Mouse (Mus musculus) lung, embryonic 15.5 days (tissue): ENCODE measurements around the gene Susd1. TPM values are rescaled to one million over a fixed set of nuclear protein-coding genes. Genes with fewer than 3 reads are reported as not detected.
A peak's percentile ranks its signal among the peaks of the same experiment; 100 is the strongest.

Experiments
- ATAC-seq: fragments of 200-750 bp; cut with Nextera tagmentation; 2 replicates; pipeline ENCODE4 v1.8.0; 2017; ENCODE audit warnings: moderate number of reproducible peaks, borderline replicate concordance; ENCODE audit not compliant: low FRiP score, low TSS enrichment; ENCODE audit errors: extremely low read depth
- H3K27ac ChIP-seq: fragments of 300-500 bp; sonication (generic); 2 replicates; pipeline ENCODE4 v1.5.1; 2015; ENCODE audit warnings: moderate library complexity, mild to moderate bottlenecking, inconsistent platforms
- H3K27me3 ChIP-seq: fragments of 300-500 bp; sonication (generic); 2 replicates; pipeline ENCODE4 v1.6.1; 2015; ENCODE audit warnings: inconsistent platforms
- H3K36me3 ChIP-seq: fragments of 300-500 bp; sonication (generic); 2 replicates; pipeline ENCODE4 v1.6.1; 2015; ENCODE audit warnings: inconsistent platforms
- H3K4me1 ChIP-seq: fragments of 300-500 bp; sonication (generic); 2 replicates; pipeline ENCODE4 v1.6.1; 2015; ENCODE audit warnings: inconsistent platforms
- H3K4me2 ChIP-seq: fragments of 300-500 bp; sonication (generic); 2 replicates; pipeline ENCODE4 v1.6.1; 2015; ENCODE audit warnings: inconsistent platforms, mild to moderate bottlenecking, moderate library complexity
- H3K4me3 ChIP-seq: fragments of 300-500 bp; sonication (generic); 2 replicates; pipeline ENCODE4 v1.5.1; 2015; ENCODE audit warnings: mild to moderate bottlenecking, inconsistent platforms
- H3K9ac ChIP-seq: fragments of 300-500 bp; sonication (generic); 2 replicates; pipeline ENCODE4 v1.6.1; 2015; ENCODE audit warnings: inconsistent platforms
- H3K9me3 ChIP-seq: fragments of 300-500 bp; sonication (generic); 2 replicates; pipeline ENCODE4 v1.6.1; 2016; ENCODE audit warnings: inconsistent platforms
- WGBS: fragments of 180-500 bp; shearing (Covaris S2); methylation state at CpG from one replicate; pipeline ENCODE4 v1.1.7; 2015; 5-methylcytosine and 5-hydroxymethylcytosine counted together
- polyA plus RNA-seq: library from polyadenylated mRNA; unstranded; fragments of >200 nt; fragmentation: Nextera tagmentation; extraction: Ambion mirVana; gene quantifications from 2 replicates; pipeline ENCODE4 v1.2.1, GENCODE M21; 2015

Gene Susd1
- polyA plus RNA-seq, 1 experiment from 2014 or later = 8.0 TPM

DNA sequence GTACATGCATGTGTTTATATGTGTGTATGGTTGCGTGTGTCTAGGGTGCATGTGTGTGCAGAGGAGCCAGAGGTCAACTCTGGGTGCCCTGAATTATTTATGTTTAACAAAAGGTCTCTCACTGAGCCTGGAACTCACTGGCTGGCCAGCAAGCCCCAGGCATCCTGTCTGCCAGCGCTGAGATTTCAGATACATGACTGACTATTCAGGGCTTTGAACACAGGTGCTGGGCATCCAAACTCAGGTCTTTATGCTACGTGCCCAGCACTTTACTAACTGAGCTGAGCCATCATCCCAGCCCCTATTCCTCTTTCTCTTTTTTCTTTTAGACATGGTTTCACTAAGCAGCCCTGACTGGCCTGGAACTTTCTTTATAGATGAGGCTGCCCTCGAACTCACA, 59.8 kb downstream of the Susd1 start:
- no peak for ATAC-seq
- Histone ChIP-seq H3K4me1 (peaks cover 27% of the 10 kb centered on the region), H3K4me2 (no peak overlapping the region), H3K27ac (no peak overlapping the region), H3K4me3 (no peak overlapping the region), H3K9me3 (no peaks in the 10 kb centered on the region), H3K27me3 (no peaks in the 10 kb centered on the region), H3K9ac (no peak overlapping the region), H3K36me3 (no peaks in the 10 kb centered on the region)
- WGBS = 89% methylated on average over 4 of the region's 4 CpGs

GRCm38 (mm10) chr4:59374271-59374938, 64.0 kb downstream of the Susd1 start:
- 50% methylated on average over 10 of the region's 10 CpGs for whole genome bisulfite sequencing
- Histone ChIP-seq H3K27ac (peak overlapping the region; percentile 46; the same call in 1 of the 2 replicates), H3K4me1 (peaks cover 12% of the 10 kb centered on the region), H3K4me2 (no peak overlapping the region), H3K4me3 (no peak overlapping the region), H3K27me3 (no peaks in the 10 kb centered on the region), H3K9me3 (no peaks in the 10 kb centered on the region), H3K36me3 (no peaks in the 10 kb centered on the region), H3K9ac (no peak overlapping the region)
- no peak for ATAC-seq

DNA sequence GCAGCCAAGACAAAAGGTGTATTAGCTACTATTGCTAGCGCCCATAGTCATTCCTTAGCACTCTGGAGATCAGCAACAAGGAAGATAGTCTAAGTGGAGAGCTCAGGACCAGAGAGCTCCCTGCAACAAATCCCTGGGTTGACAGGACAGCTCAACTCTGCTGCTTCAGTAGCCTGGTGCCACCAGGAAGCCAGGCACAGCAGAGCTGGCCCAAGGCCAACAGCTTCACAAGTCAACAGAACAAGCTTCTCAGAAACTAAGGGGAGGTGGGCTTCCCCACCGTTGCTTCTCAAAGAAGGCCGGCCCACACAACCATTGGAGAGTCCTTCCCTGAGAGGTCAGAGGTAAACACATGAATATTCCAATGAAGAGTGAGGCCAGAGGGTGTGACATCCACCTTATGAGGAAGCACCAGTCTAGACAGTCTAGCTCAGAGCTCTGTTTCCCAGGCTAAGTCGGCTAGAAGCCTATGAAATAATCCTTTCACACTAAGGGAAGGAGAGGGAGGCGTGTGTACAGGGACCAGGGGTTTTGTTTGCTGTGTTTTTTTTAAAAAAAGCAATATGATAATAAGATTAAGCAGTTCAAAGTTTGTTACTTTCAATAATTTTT, 65.8 kb downstream of the Susd1 start:
- 54% methylated on average over 5 of the region's 5 CpGs for WGBS
- H3K9ac ChIP-seq = no peak overlapping the region
- no peaks in the 10 kb centered on the region for H3K9me3 ChIP-seq
- no peak overlapping the region for H3K27ac ChIP-seq
- no peaks in the 10 kb centered on the region for H3K27me3 ChIP-seq
- H3K36me3 ChIP-seq = no peaks in the 10 kb centered on the region
- H3K4me1 ChIP-seq = peaks cover 12% of the 10 kb centered on the region
- peak; percentile 23; the same call in 1 of the 2 replicates for ATAC-seq
- H3K4me3 ChIP-seq = no peak overlapping the region
- no peak overlapping the region for H3K4me2 ChIP-seq

- no peak overlapping the region for H3K27ac ChIP-seq
- WGBS = 85% methylated on average over 5 of the region's 5 CpGs
- H3K36me3 ChIP-seq = no peaks in the 10 kb centered on the region
Measured at GRCm38 (mm10) chr4:59371910-59372309, 66.5 kb downstream of the Susd1 start.

GRCm38 (mm10) chr4:59369941-59370340, 68.5 kb downstream of the Susd1 start:
- H3K36me3 ChIP-seq = no peaks in the 10 kb centered on the region
- WGBS = 85% methylated on average over 2 of the region's 2 CpGs
- peaks cover 13% of the 10 kb centered on the region for H3K4me1 ChIP-seq
- H3K9ac ChIP-seq = no peak overlapping the region
- no peak overlapping the region for H3K4me2 ChIP-seq
- ATAC-seq = no peak
- H3K4me3 ChIP-seq = no peak overlapping the region
- H3K27ac ChIP-seq = no peak overlapping the region
- H3K9me3 ChIP-seq = no peaks in the 10 kb centered on the region
- H3K27me3 ChIP-seq = no peaks in the 10 kb centered on the region

More at GRCm38 (mm10) chr4:59371910-59372309, 66.5 kb downstream of the Susd1 start:
- no peak overlapping the region for H3K4me2 ChIP-seq
- no peaks in the 10 kb centered on the region for H3K9me3 ChIP-seq
- ATAC-seq = no peak
- H3K9ac ChIP-seq = no peak overlapping the region
- no peaks in the 10 kb centered on the region for H3K27me3 ChIP-seq
- peaks cover 12% of the 10 kb centered on the region for H3K4me1 ChIP-seq
- no peak overlapping the region for H3K4me3 ChIP-seq

GRCm38 (mm10) chr4:59368118-59368517, 70.3 kb downstream of the Susd1 start:
- WGBS = 65% methylated on average over 9 of the region's 9 CpGs
- Histone ChIP-seq H3K4me2 (no peak overlapping the region), H3K27me3 (no peaks in the 10 kb centered on the region), H3K27ac (no peak overlapping the region), H3K4me3 (no peak overlapping the region), H3K36me3 (no peaks in the 10 kb centered on the region), H3K9me3 (no peaks in the 10 kb centered on the region), H3K4me1 (peaks cover 28% of the 10 kb centered on the region), H3K9ac (no peak overlapping the region)
- ATAC-seq = no peak

GRCm38 (mm10) chr4:59366206-59366605, 72.2 kb downstream of the Susd1 start:
- Histone ChIP-seq H3K4me3 (no peak overlapping the region), H3K9me3 (no peaks in the 10 kb centered on the region), H3K27me3 (no peaks in the 10 kb centered on the region), H3K4me2 (no peak overlapping the region), H3K9ac (no peak overlapping the region), H3K36me3 (no peaks in the 10 kb centered on the region), H3K27ac (no peak overlapping the region), H3K4me1 (peaks cover 31% of the 10 kb centered on the region)
- ATAC-seq = no peak
- WGBS = 81% methylated on average over 9 of the region's 9 CpGs

DNA sequence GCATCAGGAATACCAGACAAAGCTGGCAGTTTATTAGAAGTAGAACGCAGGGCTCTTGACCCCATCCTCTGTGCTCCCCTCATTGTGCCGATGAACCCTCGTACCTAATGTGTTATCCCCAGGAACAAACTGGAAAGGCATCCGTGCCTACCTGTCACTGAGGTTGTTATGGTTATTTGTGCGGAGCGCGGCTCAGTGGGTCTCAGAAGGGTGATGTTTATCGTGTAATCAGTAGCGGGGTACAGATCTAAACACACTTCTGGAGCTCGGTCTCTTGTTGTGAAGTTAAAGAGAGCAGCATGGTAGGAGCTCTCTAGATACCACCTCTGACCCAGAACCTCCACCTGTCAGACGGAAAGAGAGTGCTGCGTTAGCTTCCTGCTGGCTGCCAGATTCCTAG, 72.9 kb downstream of the Susd1 start:
- 89% methylated on average over 12 of the region's 12 CpGs for WGBS
- no peak overlapping the region for H3K9ac ChIP-seq
- H3K9me3 ChIP-seq = no peaks in the 10 kb centered on the region
- H3K36me3 ChIP-seq = no peaks in the 10 kb centered on the region
- no peak for ATAC-seq
- no peak overlapping the region for H3K4me3 ChIP-seq
- H3K4me2 ChIP-seq = no peak overlapping the region
- H3K27ac ChIP-seq = no peak overlapping the region
- H3K4me1 ChIP-seq = peaks cover 31% of the 10 kb centered on the region
- H3K27me3 ChIP-seq = no peaks in the 10 kb centered on the region

DNA sequence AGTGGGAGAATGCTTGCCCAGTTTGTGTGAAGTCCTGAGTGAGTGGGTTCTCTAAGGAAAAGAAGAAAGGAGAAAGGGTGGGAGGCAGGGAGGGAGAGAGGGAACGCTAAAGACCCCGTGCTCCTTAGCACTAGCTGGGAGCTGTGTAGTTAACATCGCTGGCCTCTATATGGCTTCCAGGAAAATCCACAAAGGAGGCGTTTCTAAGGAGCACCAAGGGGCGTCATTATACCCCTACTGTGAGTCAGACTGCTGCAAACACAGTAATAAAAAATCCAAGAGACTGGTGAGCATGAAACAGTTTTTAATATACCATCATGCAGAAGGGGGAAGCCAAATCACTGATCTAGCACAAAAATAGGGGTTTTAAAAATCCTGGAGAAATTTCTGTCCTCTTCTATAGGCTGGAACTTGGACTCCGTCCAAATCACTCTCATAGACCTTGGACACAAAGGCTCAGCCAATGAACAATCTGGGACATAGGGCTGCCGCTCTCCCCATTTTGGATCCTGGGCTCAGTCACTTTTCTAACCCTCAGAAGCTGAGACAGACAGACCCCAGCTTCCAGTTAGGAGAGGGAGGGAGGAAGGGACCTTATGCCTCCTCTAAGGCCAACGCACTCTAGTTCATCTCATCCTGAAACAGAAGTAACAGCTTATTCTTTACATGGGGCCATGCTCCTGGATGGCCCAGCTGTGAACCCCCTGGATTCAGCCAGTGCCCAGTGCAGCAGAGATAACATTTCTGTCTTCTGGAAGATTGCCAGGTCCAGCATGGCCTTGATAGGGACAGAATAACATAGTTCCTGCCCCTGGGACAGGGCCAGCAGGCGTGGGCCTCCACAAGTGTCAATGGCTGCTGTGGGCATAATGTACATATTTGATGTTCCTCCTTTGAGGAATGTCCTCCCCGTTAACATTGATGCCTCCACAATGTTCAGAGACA, 73.9 kb downstream of the Susd1 start:
- H3K4me3 ChIP-seq = no peak overlapping the region
- H3K9ac ChIP-seq = no peak overlapping the region
- ATAC-seq = peak; percentile 19; the same call in 1 of the 2 replicates
- H3K9me3 ChIP-seq = no peaks in the 10 kb centered on the region
- H3K27ac ChIP-seq = peak overlapping the region; percentile 7; the same call in 1 of the 2 replicates
- no peaks in the 10 kb centered on the region for H3K27me3 ChIP-seq
- no peak overlapping the region for H3K4me2 ChIP-seq
- peaks cover 33% of the 10 kb centered on the region for H3K4me1 ChIP-seq
- H3K36me3 ChIP-seq = no peaks in the 10 kb centered on the region
- WGBS = 44% methylated on average over 10 of the region's 10 CpGs

GRCm38 (mm10) chr4:59363041-59363440, 75.4 kb downstream of the Susd1 start:
- Histone ChIP-seq H3K4me2 (no peak overlapping the region), H3K36me3 (no peaks in the 10 kb centered on the region), H3K27me3 (no peaks in the 10 kb centered on the region), H3K27ac (peak overlapping the region; percentile 20), H3K9me3 (no peaks in the 10 kb centered on the region), H3K9ac (no peak overlapping the region), H3K4me3 (no peak overlapping the region), H3K4me1 (peaks cover 33% of the 10 kb centered on the region)
- ATAC-seq = peak; percentile 29; the same call in 1 of the 2 replicates
- WGBS = 35% methylated on average over 9 of the region's 9 CpGs

DNA sequence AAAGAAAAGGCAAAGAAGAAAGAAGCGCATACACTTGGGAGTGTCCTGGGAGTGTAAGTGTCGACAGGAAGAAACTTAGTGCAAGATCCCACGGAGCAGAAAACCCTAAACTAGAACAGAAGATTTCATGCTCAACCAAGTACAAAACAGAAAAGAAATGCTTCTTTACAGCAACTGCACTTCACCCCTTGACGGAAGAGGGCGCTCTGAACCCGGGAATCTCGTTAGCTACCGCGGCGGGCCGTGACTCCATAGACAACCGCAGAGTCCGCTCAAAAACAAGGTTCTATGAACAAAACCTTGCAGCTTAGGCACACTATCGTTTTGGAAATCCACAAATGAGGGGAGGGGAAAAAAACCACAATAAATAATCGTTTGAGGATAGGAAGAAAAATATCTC, 77.7 kb downstream of the Susd1 start:
- H3K27ac ChIP-seq = no peak overlapping the region
- no peaks in the 10 kb centered on the region for H3K36me3 ChIP-seq
- H3K4me3 ChIP-seq = no peak overlapping the region

More for the DNA sequence above, 77.7 kb downstream of the Susd1 start:
- WGBS = 3% methylated on average over 15 of the region's 15 CpGs
- Histone ChIP-seq H3K4me2 (peak overlapping the region; percentile 22; the same call in 1 of the 2 replicates), H3K4me1 (peaks cover 33% of the 10 kb centered on the region), H3K9ac (no peak overlapping the region), H3K27me3 (no peaks in the 10 kb centered on the region), H3K9me3 (no peaks in the 10 kb centered on the region)
- no peak for ATAC-seq
